Mouse (Mus musculus) forebrain, embryonic 11.5 days (tissue): ENCODE results near the gene Katnal1. TPM values are rescaled to one million over a fixed set of nuclear protein-coding genes. Genes with fewer than 3 reads are reported as not detected.

Experiments
- ATAC-seq: fragments of 200-750 bp; cut with Nextera tagmentation; replicated peaks from 2 replicates; pipeline ENCODE4 v1.8.0; 2017; ENCODE audit warnings: moderate TSS enrichment; ENCODE audit not compliant: low FRiP score
- DNase-seq: peaks from one replicate; pipeline ENCODE4 v3.0.0-alpha.2; 2017; ENCODE audit warnings: low spot score
- H3K27ac ChIP-seq: fragments of 300-500 bp; sonication (generic); 2 replicates; pipeline ENCODE4 v1.5.1; 2014; ENCODE audit warnings: low read depth, low read length
- H3K27me3 ChIP-seq: fragments of 300-500 bp; sonication (generic); 2 replicates; pipeline ENCODE4 v1.6.1; 2014; ENCODE audit warnings: mild to moderate bottlenecking, low read length, mixed read lengths; ENCODE audit not compliant: control insufficient read depth, insufficient read depth
- H3K36me3 ChIP-seq: fragments of 300-500 bp; sonication (generic); 2 replicates; pipeline ENCODE4 v1.6.1; 2014; ENCODE audit warnings: mild to moderate bottlenecking, low read length, moderate library complexity, mixed read lengths; ENCODE audit not compliant: control insufficient read depth, insufficient read depth
- H3K4me1 ChIP-seq: fragments of 300-500 bp; sonication (generic); replicated peaks from 2 replicates; pipeline ENCODE4 v1.6.1; 2014; ENCODE audit warnings: low read length, mixed read lengths; ENCODE audit not compliant: control insufficient read depth, insufficient read depth
- H3K4me2 ChIP-seq: fragments of 300-500 bp; sonication (generic); 2 replicates; pipeline ENCODE4 v1.6.1; 2014; ENCODE audit warnings: low read depth, mild to moderate bottlenecking, low read length, moderate library complexity, mixed read lengths; ENCODE audit not compliant: severe bottlenecking
- H3K4me3 ChIP-seq: fragments of 300-500 bp; sonication (generic); 2 replicates; pipeline ENCODE4 v1.5.1; 2014; ENCODE audit warnings: low read depth, low read length
- H3K9ac ChIP-seq: fragments of 300-500 bp; sonication (generic); 2 replicates; pipeline ENCODE4 v1.6.1; 2014; ENCODE audit warnings: low read length
- H3K9me3 ChIP-seq: fragments of 300-500 bp; sonication (generic); 2 replicates; pipeline ENCODE4 v1.6.1; 2016; ENCODE audit warnings: low read length, mixed read lengths; ENCODE audit not compliant: control insufficient read depth
- WGBS: fragments of 180-500 bp; shearing (Covaris S2); extraction: QIAGEN DNeasy Blood & Tissue Kit; methylation state at CpG from one replicate; pipeline ENCODE4 v1.1.7; 2014; 5-methylcytosine and 5-hydroxymethylcytosine counted together
- polyA plus RNA-seq: library from polyadenylated mRNA; unstranded; fragments of >200 nt; fragmentation: Nextera tagmentation; extraction: Ambion mirVana; gene quantifications from 2 replicates; pipeline ENCODE4 v1.2.1, GENCODE M21; 2014

Katnal1 gene
- polyA plus RNA-seq, 1 experiment from 2014 or later, result 34.0 TPM

- Histone ChIP-seq H3K9me3 (no peaks in the 10 kb centered on the region), H3K4me2 (no peak overlapping the region), H3K4me3 (no peak overlapping the region), H3K9ac (no peak overlapping the region), H3K4me1 (peaks cover 4% of the 10 kb centered on the region), H3K27ac (no peak overlapping the region), H3K36me3 (no peaks in the 10 kb centered on the region), H3K27me3 (no peaks in the 10 kb centered on the region)
- DNase-seq (no peak), ATAC-seq (no peak)
- whole genome bisulfite sequencing, result 76% methylated on average over 7 of the region's 7 CpGs
These were observed 39.9 kb upstream of the Katnal1 start for GRCm38 (mm10) chr5:148968958-148969576.

GRCm38 (mm10) chr5:148968179-148968578 is 39.1 kb upstream of the Katnal1 start:
- Histone ChIP-seq H3K27me3 (no peaks in the 10 kb centered on the region), H3K9me3 (no peaks in the 10 kb centered on the region), H3K4me3 (no peak overlapping the region), H3K4me2 (no peak overlapping the region), H3K36me3 (no peaks in the 10 kb centered on the region), H3K9ac (no peak overlapping the region), H3K27ac (no peak overlapping the region), H3K4me1 (peaks cover 3% of the 10 kb centered on the region)
- 79% methylated on average over 5 of the region's 5 CpGs for WGBS
- no peak for ATAC-seq
- DNase-seq, result no peak

GRCm38 (mm10) chr5:148966395-148966794 is 37.3 kb upstream of the Katnal1 start:
- Histone ChIP-seq H3K4me1 (no peaks in the 10 kb centered on the region), H3K4me3 (no peak overlapping the region), H3K9ac (no peak overlapping the region), H3K4me2 (no peak overlapping the region), H3K36me3 (no peaks in the 10 kb centered on the region), H3K9me3 (no peaks in the 10 kb centered on the region), H3K27me3 (no peaks in the 10 kb centered on the region), H3K27ac (no peak overlapping the region)
- DNase-seq (no peak), ATAC-seq (no peak)
- 70% methylated on average over 6 of the region's 6 CpGs for WGBS

GRCm38 (mm10) chr5:148965691-148966333 is 36.7 kb upstream of the Katnal1 start:
- WGBS, result 58% methylated on average over 13 of the region's 13 CpGs
- no peak for DNase-seq
- H3K9ac ChIP-seq, result no peak overlapping the region
- H3K27me3 ChIP-seq, result no peaks in the 10 kb centered on the region
- no peak overlapping the region for H3K4me3 ChIP-seq
- H3K36me3 ChIP-seq, result no peaks in the 10 kb centered on the region
- no peak for ATAC-seq
- no peak overlapping the region for H3K27ac ChIP-seq
- no peak overlapping the region for H3K4me2 ChIP-seq
- no peaks in the 10 kb centered on the region for H3K4me1 ChIP-seq
- H3K9me3 ChIP-seq, result no peaks in the 10 kb centered on the region

GRCm38 (mm10) chr5:148965089-148965591 is 36.0 kb upstream of the Katnal1 start:
- H3K9me3 ChIP-seq, result no peaks in the 10 kb centered on the region
- H3K4me2 ChIP-seq, result no peak overlapping the region
- no peaks in the 10 kb centered on the region for H3K4me1 ChIP-seq
- H3K27me3 ChIP-seq, result no peaks in the 10 kb centered on the region
- H3K27ac ChIP-seq, result no peak overlapping the region
- ATAC-seq, result no peak
- 80% methylated on average over 15 of the region's 15 CpGs for WGBS
- no peak for DNase-seq
- no peak overlapping the region for H3K4me3 ChIP-seq
- H3K9ac ChIP-seq, result no peak overlapping the region
- no peaks in the 10 kb centered on the region for H3K36me3 ChIP-seq

GRCm38 (mm10) chr5:148964251-148964650 is 35.1 kb upstream of the Katnal1 start:
- Histone ChIP-seq H3K27me3 (no peaks in the 10 kb centered on the region), H3K4me3 (no peak overlapping the region), H3K9me3 (no peaks in the 10 kb centered on the region), H3K9ac (no peak overlapping the region), H3K36me3 (no peaks in the 10 kb centered on the region), H3K27ac (no peak overlapping the region), H3K4me1 (0 out of 2 replicates have a peak, but pooled peaks cover 1% of the 10 kb centered on the region), H3K4me2 (no peak overlapping the region)
- ATAC-seq (no peak), DNase-seq (no peak)
- WGBS, result 84% methylated on average over 1 of the region's 1 CpGs

- no peak overlapping the region for H3K4me2 ChIP-seq
- no peak overlapping the region for H3K9ac ChIP-seq
- H3K4me1 ChIP-seq, result 0 out of 2 replicates have a peak, but pooled peaks cover 5% of the 10 kb centered on the region
- H3K9me3 ChIP-seq, result no peaks in the 10 kb centered on the region
- ATAC-seq (no peak), DNase-seq (no peak)
- no peak overlapping the region for H3K4me3 ChIP-seq
- no peaks in the 10 kb centered on the region for H3K27me3 ChIP-seq
- no peak overlapping the region for H3K27ac ChIP-seq
- WGBS, result 72% methylated on average over 10 of the region's 10 CpGs
- no peaks in the 10 kb centered on the region for H3K36me3 ChIP-seq
These were observed 31.1 kb upstream of the Katnal1 start for GRCm38 (mm10) chr5:148960211-148960610.

- DNase-seq (peak; percentile 65), ATAC-seq (peak; percentile 70)
- H3K9me3 ChIP-seq, result no peaks in the 10 kb centered on the region
- H3K36me3 ChIP-seq, result no peaks in the 10 kb centered on the region
- H3K27ac ChIP-seq, result no peak overlapping the region
- peak overlapping the region; percentile 74 for H3K4me2 ChIP-seq
- H3K27me3 ChIP-seq, result no peaks in the 10 kb centered on the region
- peak overlapping the region; percentile 42 for H3K9ac ChIP-seq
- WGBS, result 3% methylated on average over 39 of the region's 39 CpGs
- peak overlapping the region; percentile 38 for H3K4me3 ChIP-seq
- H3K4me1 ChIP-seq, result 0 out of 2 replicates have a peak, but pooled peaks cover 5% of the 10 kb centered on the region
These were observed 30.2 kb upstream of the Katnal1 start for GRCm38 (mm10) chr5:148959068-148959990.
